Mouse (Mus musculus) ES-Bruce4 (cell line): ENCODE measurements around the gene Bace2.

Experiments
- CTCF ChIP-seq: IDR thresholded peaks from one replicate; pipeline ENCODE4 v1.8.1; 2011; ENCODE audit warnings: low read depth, low read length
- EP300 ChIP-seq: IDR thresholded peaks from 2 replicates; pipeline ENCODE4 v1.6.1; 2011; ENCODE audit warnings: low read depth, low read length; ENCODE audit not compliant: insufficient read depth
- POLR2A ChIP-seq: IDR thresholded peaks from one replicate; pipeline ENCODE4 v1.8.1; 2011; ENCODE audit warnings: low read length; ENCODE audit not compliant: insufficient read depth

- no peak for TF ChIP-seq EP300
- no peak for TF ChIP-seq CTCF
- no peak for TF ChIP-seq POLR2A
Observed at GRCm38 (mm10) chr16:97328602-97329001, 27.9 kb upstream of the Bace2 start.
